Mouse (Mus musculus): ENCODE results near the gene Nudt22. TPM values are rescaled to one million over a fixed set of nuclear protein-coding genes. Genes with fewer than 3 reads are reported as not detected.
"Not testable (repeated sequence)": the region's sequence is repeated elsewhere in the genome, so short reads cannot be mapped to it uniquely, and the experiment has no call there.

Nudt22 gene
- polyA plus RNA-seq, 1 experiment from 2014 or later = 60.5 TPM

- ChIA-PET POLR2A (interaction anchor here (1.1 to 2.7 kb wide), 4 partner anchors 16 to 57 kb away, joined by 3 to 8 read pairs (median 3); no protein-coding TSS in a partner anchor), CTCF (interaction anchor here (3.0 kb wide), 1 partner anchor 19 kb away, joined by 15 read pairs; the partner anchor contains the start of gene Fkbp2)
- no peak for DNase-seq (ENCODE audit: low read depth, low spot score)
- in situ Hi-C loops (cut with MboI; ENCODE audit: low pct_unique_long_range_greater_than_20kb) = no loop called here
- TF ChIP-seq CTCF (IDR thresholded peaks at IDR 0.05) = no peak
- ATAC-seq = no peak
- H3K27me3 ChIP-seq = no peaks in the 10 kb centered on the region
Observed at GRCm38 (mm10) chr19:6997721-6998290, 1.9 kb upstream of the Nudt22 start.

GRCm38 (mm10) chr19:6995255-6995991 lies 494 bp downstream of the Nudt22 start:
- in situ Hi-C loops (cut with MboI; ENCODE audit: low pct_unique_long_range_greater_than_20kb) = no loop called here
- no peak for DNase-seq (ENCODE audit: low read depth, low spot score)
- POLR2A ChIA-PET = interaction anchor here (0.6 to 2.7 kb wide), 9 partner anchors 8 to 54 kb away, joined by 3 to 12 read pairs (median 6); partner anchors contain the start of genes Bad, Plcb3, Stip1 and Vegfb
- no peak for ATAC-seq
- no peaks in the 10 kb centered on the region for H3K27me3 ChIP-seq
- no peak for TF ChIP-seq CTCF (IDR thresholded peaks at IDR 0.05)
- CTCF ChIA-PET = interaction anchor here (0.8 to 3.0 kb wide), 3 partner anchors 16 to 25 kb away, joined by 3 to 15 read pairs (median 4); partner anchors contain the start of gene Fkbp2

- in situ Hi-C loops (cut with MboI; ENCODE audit: low pct_unique_long_range_greater_than_20kb) = no loop called here
- no peak for TF ChIP-seq CTCF (IDR thresholded peaks at IDR 0.05)
- ChIA-PET CTCF (no interaction called here), POLR2A (interaction anchor here (1.1 to 2.4 kb wide), 5 partner anchors 7 to 53 kb away, joined by 3 to 12 read pairs (median 6); partner anchors contain the start of genes Bad, Stip1 and Vegfb)
- ATAC-seq = no peak
- no peak for DNase-seq (ENCODE audit: low read depth, low spot score)
- no peaks in the 10 kb centered on the region for H3K27me3 ChIP-seq
Observed at GRCm38 (mm10) chr19:6994489-6994888, 1.4 kb downstream of the Nudt22 start.

- no peaks in the 10 kb centered on the region for H3K27me3 ChIP-seq
- no peak for TF ChIP-seq CTCF (IDR thresholded peaks at IDR 0.05)
- ATAC-seq = no peak
- ChIA-PET POLR2A (no interaction called here), CTCF (no interaction called here)
- in situ Hi-C loops (cut with MboI; ENCODE audit: low pct_unique_long_range_greater_than_20kb) = no loop called here
- no peak for DNase-seq (ENCODE audit: low read depth, low spot score)
Observed at GRCm38 (mm10) chr19:6994002-6994401, 1.9 kb downstream of the Nudt22 start.

- no peak for TF ChIP-seq CTCF (IDR thresholded peaks at IDR 0.05)
- ATAC-seq = no peak
- ChIA-PET POLR2A (no interaction called here), CTCF (interaction anchor here (2.9 kb wide), 1 partner anchor 14 kb away, joined by 9 read pairs; no protein-coding TSS in a partner anchor)
- in situ Hi-C loops (cut with MboI; ENCODE audit: low pct_unique_long_range_greater_than_20kb) = no loop called here
- H3K27me3 ChIP-seq = no peaks in the 10 kb centered on the region
- no peak for DNase-seq (ENCODE audit: low read depth, low spot score)
Observed at GRCm38 (mm10) chr19:6993011-6993770, 2.7 kb downstream of the Nudt22 start.

GRCm38 (mm10) chr19:6992011-6992858 lies 3.7 kb downstream of the Nudt22 start, which contains the start of gene Dnajc4:
Gene Dnajc4 (minus strand): TSS chr19:6992572.
- CTCF ChIA-PET = interaction anchor here (2.9 kb wide), 1 partner anchor 13 kb away, joined by 9 read pairs; no protein-coding TSS in a partner anchor
- no peak for TF ChIP-seq CTCF (IDR thresholded peaks at IDR 0.05)
- H3K27me3 ChIP-seq = no peaks in the 10 kb centered on the region
- POLR2A ChIA-PET = interaction anchor here (0.8 to 1.3 kb wide), 3 partner anchors 10 to 40 kb away, joined by 3 to 4 read pairs (median 3); no protein-coding TSS in a partner anchor
- in situ Hi-C loops (cut with MboI; ENCODE audit: low pct_unique_long_range_greater_than_20kb) = no loop called here
- ATAC-seq (peak; percentile 70), DNase-seq (ENCODE audit: low read depth, low spot score) (no peak)

GRCm38 (mm10) chr19:6991166-6991565 lies 4.8 kb downstream of the Nudt22 start:
- DNase-seq (ENCODE audit: low read depth, low spot score); in situ Hi-C loops (cut with MboI; ENCODE audit: low pct_unique_long_range_greater_than_20kb); ATAC-seq; H3K27me3 ChIP-seq: not testable (repeated sequence)
- ChIA-PET POLR2A (interaction anchor here (0.8 to 1.3 kb wide), 3 partner anchors 9 to 39 kb away, joined by 3 to 4 read pairs (median 3); no protein-coding TSS in a partner anchor), CTCF (interaction anchor here (0.8 to 2.9 kb wide), 2 partner anchors 10 to 12 kb away, joined by 3 to 9 read pairs; no protein-coding TSS in a partner anchor)

GRCm38 (mm10) chr19:6990712-6991111 lies 5.2 kb downstream of the Nudt22 start:
- in situ Hi-C loops (cut with MboI; ENCODE audit: low pct_unique_long_range_greater_than_20kb) = no loop called here
- ATAC-seq (no peak), DNase-seq (ENCODE audit: low read depth, low spot score) (no peak)
- ChIA-PET CTCF (interaction anchor here (0.8 to 2.9 kb wide), 2 partner anchors 10 to 12 kb away, joined by 3 to 9 read pairs; no protein-coding TSS in a partner anchor), POLR2A (no interaction called here)
- no peaks in the 10 kb centered on the region for H3K27me3 ChIP-seq
- TF ChIP-seq CTCF (IDR thresholded peaks at IDR 0.05) = no peak

- H3K27me3 ChIP-seq = no peaks in the 10 kb centered on the region
- in situ Hi-C loops (cut with MboI; ENCODE audit: low pct_unique_long_range_greater_than_20kb) = no loop called here
- no peak for TF ChIP-seq CTCF (IDR thresholded peaks at IDR 0.05)
- DNase-seq (ENCODE audit: low read depth, low spot score) = no peak
- ATAC-seq = no peak
- POLR2A ChIA-PET = interaction anchor here (2.9 kb wide), 1 partner anchor 14 kb away, joined by 13 read pairs; the partner anchor contains the start of genes Plcb3 and Ppp1r14b
- CTCF ChIA-PET = interaction anchor here (0.8 kb wide), 1 partner anchor 10 kb away, joined by 3 read pairs; no protein-coding TSS in a partner anchor
Observed at GRCm38 (mm10) chr19:6989251-6989650, 6.7 kb downstream of the Nudt22 start.
